Mouse (Mus musculus) adrenal gland (tissue): Measurements from ENCODE around the gene Lamb3.
"Not testable (repeated sequence)": the region's sequence is repeated elsewhere in the genome, so short reads cannot be mapped to it uniquely, and the experiment has no call there.

Experiments used
- intact Hi-C: fragments of 180-260 bp; cut with DNase I; formaldehyde crosslinking; loops from one replicate; pipeline ENCODE4 v1.15.1; 2025

Lamb3 gene

GRCm38 (mm10) chr1:193272916-193273601 lies 65.6 kb downstream of the Lamb3 start, which contains the start of gene G0s2:
Gene G0s2 (minus strand): TSS chr1:193273217.
- intact Hi-C loops, result no loop called here

- intact Hi-C loops, result no loop called here
Measured at GRCm38 (mm10) chr1:193274407-193275071, 67.0 kb downstream of the Lamb3 start.

- intact Hi-C loops, result loop anchor here (2.0 kb wide), 1 partner anchor 18 kb away; no protein-coding TSS in a partner anchor
Measured at GRCm38 (mm10) chr1:193278414-193279045, 71.0 kb downstream of the Lamb3 start.

- intact Hi-C loops, result loop anchor here (2.0 kb wide), 1 partner anchor 17 kb away; no protein-coding TSS in a partner anchor
Measured at GRCm38 (mm10) chr1:193279492-193279891, 72.0 kb downstream of the Lamb3 start.

- intact Hi-C loops, result no loop called here
Measured at GRCm38 (mm10) chr1:193281344-193281743, 73.8 kb downstream of the Lamb3 start.

- intact Hi-C loops, result no loop called here
Measured at GRCm38 (mm10) chr1:193284228-193284779, 76.8 kb downstream of the Lamb3 start.

- intact Hi-C loops, result not testable (repeated sequence)
Measured at GRCm38 (mm10) chr1:193285766-193286325, 78.3 kb downstream of the Lamb3 start.

- intact Hi-C loops, result no loop called here
Measured at GRCm38 (mm10) chr1:193287578-193287977, 80.1 kb downstream of the Lamb3 start.

GRCm38 (mm10) chr1:193289076-193289475 lies 81.6 kb downstream of the Lamb3 start:
- intact Hi-C loops, result no loop called here

GRCm38 (mm10) chr1:193289914-193290313 lies 82.4 kb downstream of the Lamb3 start:
- intact Hi-C loops, result no loop called here

GRCm38 (mm10) chr1:193290686-193291085 lies 83.2 kb downstream of the Lamb3 start:
- intact Hi-C loops, result no loop called here

- intact Hi-C loops, result no loop called here
Measured at GRCm38 (mm10) chr1:193293039-193293438, 85.5 kb downstream of the Lamb3 start.

- intact Hi-C loops, result no loop called here
Measured at GRCm38 (mm10) chr1:193293926-193294325, 86.4 kb downstream of the Lamb3 start.

- intact Hi-C loops, result loop anchor here (2.0 kb wide), 1 partner anchor 17 kb away; no protein-coding TSS in a partner anchor
Measured at GRCm38 (mm10) chr1:193295920-193296319, 88.4 kb downstream of the Lamb3 start.

GRCm38 (mm10) chr1:193298141-193298765 lies 90.8 kb downstream of the Lamb3 start:
- intact Hi-C loops, result no loop called here

- intact Hi-C loops, result no loop called here
Measured at GRCm38 (mm10) chr1:193299995-193300394, 92.5 kb downstream of the Lamb3 start.

GRCm38 (mm10) chr1:193301216-193302092 lies 94.0 kb downstream of the Lamb3 start:
- intact Hi-C loops, result no loop called here

GRCm38 (mm10) chr1:193302093-193302405 lies 94.5 kb downstream of the Lamb3 start:
- intact Hi-C loops, result no loop called here

GRCm38 (mm10) chr1:193303096-193303495 lies 95.6 kb downstream of the Lamb3 start:
- intact Hi-C loops, result no loop called here

GRCm38 (mm10) chr1:193305386-193305785 lies 97.9 kb downstream of the Lamb3 start:
- intact Hi-C loops, result no loop called here
